Mouse (Mus musculus) erythroblast, adult 5-6 weeks (primary cell): ENCODE measurements around the gene Gpc5. TPM values are rescaled to one million over a fixed set of nuclear protein-coding genes. Genes with fewer than 3 reads are reported as not detected.

ENCODE experiments used
- ATAC-seq: replicated peaks from 2 replicates; pipeline ENCODE4 v1.8.0; 2016; ENCODE audit warnings: moderate number of reproducible peaks, mild to moderate bottlenecking, moderate TSS enrichment, inconsistent platforms; ENCODE audit not compliant: poor library complexity, low FRiP score, severe bottlenecking
- total RNA-seq, 2 experiments: library from RNA; stranded (forward) in 1 of 2; stranded (reverse) in 1 of 2; fragments of 150-400 nt in 1 of 2; fragments of 200-764, 138-1000 nt in 1 of 2; gene quantifications; 2 replicates each; pipeline versions ENCODE4 v1.2.3 to v1.2.4; 2015 to 2017; ENCODE audit warnings: low replicate concordance in 2 of 2

Gene Gpc5
- total RNA-seq, 2 experiments from 2014 or later, result not detected

- ATAC-seq, result no peak
Observed at GRCm38 (mm10) chr14:115100617-115101299, 8.7 kb downstream of the Gpc5 start.

- no peak for ATAC-seq
Observed at GRCm38 (mm10) chr14:115106326-115106725, 14.3 kb downstream of the Gpc5 start.

- no peak for ATAC-seq
Observed at GRCm38 (mm10) chr14:115107467-115107866, 15.5 kb downstream of the Gpc5 start.

GRCm38 (mm10) chr14:115118626-115119025 lies 26.6 kb downstream of the Gpc5 start:
- no peak for ATAC-seq

- no peak for ATAC-seq
Observed at GRCm38 (mm10) chr14:115148821-115149220, 56.8 kb downstream of the Gpc5 start.

GRCm38 (mm10) chr14:115156597-115156996 lies 64.6 kb downstream of the Gpc5 start:
- no peak for ATAC-seq

- no peak for ATAC-seq
Observed at GRCm38 (mm10) chr14:115177322-115177836, 85.4 kb downstream of the Gpc5 start.

GRCm38 (mm10) chr14:115179925-115180324 lies 87.9 kb downstream of the Gpc5 start:
- ATAC-seq, result no peak

- no peak for ATAC-seq
Observed at GRCm38 (mm10) chr14:115188256-115188655, 96.2 kb downstream of the Gpc5 start.

GRCm38 (mm10) chr14:115228075-115228474 lies 136.1 kb downstream of the Gpc5 start:
- no peak for ATAC-seq

GRCm38 (mm10) chr14:115236387-115236786 lies 144.4 kb downstream of the Gpc5 start:
- ATAC-seq, result no peak

GRCm38 (mm10) chr14:115240621-115241373 lies 148.8 kb downstream of the Gpc5 start:
- ATAC-seq, result no peak

- no peak for ATAC-seq
Observed at GRCm38 (mm10) chr14:115250537-115250936, 158.5 kb downstream of the Gpc5 start.

GRCm38 (mm10) chr14:115251791-115252190 lies 159.8 kb downstream of the Gpc5 start:
- ATAC-seq, result no peak

- ATAC-seq, result no peak
Observed at GRCm38 (mm10) chr14:115253155-115253554, 161.1 kb downstream of the Gpc5 start.

GRCm38 (mm10) chr14:115253685-115254084 lies 161.7 kb downstream of the Gpc5 start:
- no peak for ATAC-seq

- no peak for ATAC-seq
Observed at GRCm38 (mm10) chr14:115269703-115270402, 177.8 kb downstream of the Gpc5 start.

- ATAC-seq, result no peak
Observed at GRCm38 (mm10) chr14:115270445-115270844, 178.4 kb downstream of the Gpc5 start.

- no peak for ATAC-seq
Observed at GRCm38 (mm10) chr14:115282782-115283181, 190.8 kb downstream of the Gpc5 start.

- no peak for ATAC-seq
Observed at GRCm38 (mm10) chr14:115324247-115324646, 232.2 kb downstream of the Gpc5 start.
